Mouse (Mus musculus) CD4-positive helper T cell, adult 2 months (primary cell): ENCODE data around the gene Aff3.
"Not testable (repeated sequence)": the region's sequence is repeated elsewhere in the genome, so short reads cannot be mapped to it uniquely, and the experiment has no call there.

Source experiments
- DNase-seq: peaks from one replicate; pipeline ENCODE4 v3.0.0-alpha.2; 2012; ENCODE audit warnings: low read depth, missing footprints, low spot score

Gene Aff3

DNA sequence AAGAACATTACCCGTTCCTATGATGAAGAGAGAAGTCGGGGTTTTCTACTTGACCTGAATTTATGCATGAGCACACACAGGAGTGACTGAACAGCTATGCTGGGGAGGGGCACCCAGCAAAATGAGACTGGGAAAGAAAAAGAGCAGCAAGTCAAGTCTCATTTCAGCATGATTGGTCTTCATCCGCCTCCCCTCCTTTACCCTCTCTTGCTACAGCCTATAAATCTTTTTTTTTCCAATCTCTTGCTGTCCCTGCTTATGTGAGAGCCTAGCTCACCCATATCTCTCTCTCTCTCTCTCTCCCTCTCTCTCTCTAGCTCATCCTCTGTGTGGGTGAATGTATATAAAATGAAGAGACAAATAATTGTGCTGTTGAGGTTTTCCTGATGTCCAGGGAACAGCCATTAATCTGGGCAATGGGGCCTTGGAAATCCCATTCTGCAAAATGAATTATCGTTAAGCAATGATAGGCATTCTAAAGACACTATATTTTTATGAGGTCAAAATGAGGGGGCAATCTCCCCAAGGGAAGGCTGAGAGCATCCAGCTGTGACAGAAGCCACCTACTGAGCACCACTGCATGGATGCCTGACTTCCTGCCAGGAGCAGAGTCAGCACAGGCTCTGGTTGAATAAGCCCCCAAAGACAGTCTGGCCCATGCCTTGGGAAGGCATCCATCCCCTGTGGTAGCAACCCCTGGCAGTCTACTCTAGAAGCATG, 224.8 kb downstream of the Aff3 start:
- no peak for DNase-seq

DNA sequence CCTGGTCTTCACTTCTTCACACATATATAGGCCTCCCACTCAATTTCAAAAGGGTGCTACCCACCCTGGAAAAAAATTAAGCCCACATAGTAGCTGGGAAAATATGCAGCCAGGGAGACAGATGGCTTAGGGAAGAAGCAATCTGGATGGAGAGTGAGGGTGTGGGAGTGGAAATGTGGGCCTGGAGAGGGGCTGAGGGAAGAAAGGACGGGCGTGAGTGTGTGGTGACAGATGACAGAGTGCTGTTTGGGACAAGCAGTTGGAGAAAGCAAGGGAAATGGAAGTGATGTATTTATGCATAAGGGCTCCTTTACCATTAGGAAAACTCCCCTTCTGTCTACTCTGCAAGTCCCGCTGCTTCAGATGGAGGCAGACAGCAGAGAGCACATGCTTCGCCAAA, 226.3 kb downstream of the Aff3 start:
- DNase-seq = no peak

DNA sequence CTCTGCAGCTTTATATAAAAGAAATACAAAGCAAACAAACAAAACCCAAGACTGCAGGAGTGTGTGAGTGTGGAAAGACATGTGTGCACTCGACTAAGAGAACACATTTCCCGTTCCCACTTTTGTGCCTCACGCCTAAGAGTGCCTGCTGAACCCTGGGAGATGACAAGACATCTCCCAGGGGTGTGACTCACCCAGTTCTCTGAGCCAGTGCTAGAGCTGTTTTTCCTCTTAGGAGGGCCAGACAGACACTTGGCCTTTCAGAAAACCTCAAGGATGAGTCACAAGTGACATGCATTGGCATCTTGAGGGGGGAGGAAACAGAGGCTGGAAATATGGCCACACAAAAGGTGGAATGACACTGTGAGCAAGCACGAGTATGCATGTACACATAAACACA, 227.1 kb downstream of the Aff3 start:
- no peak for DNase-seq

DNA sequence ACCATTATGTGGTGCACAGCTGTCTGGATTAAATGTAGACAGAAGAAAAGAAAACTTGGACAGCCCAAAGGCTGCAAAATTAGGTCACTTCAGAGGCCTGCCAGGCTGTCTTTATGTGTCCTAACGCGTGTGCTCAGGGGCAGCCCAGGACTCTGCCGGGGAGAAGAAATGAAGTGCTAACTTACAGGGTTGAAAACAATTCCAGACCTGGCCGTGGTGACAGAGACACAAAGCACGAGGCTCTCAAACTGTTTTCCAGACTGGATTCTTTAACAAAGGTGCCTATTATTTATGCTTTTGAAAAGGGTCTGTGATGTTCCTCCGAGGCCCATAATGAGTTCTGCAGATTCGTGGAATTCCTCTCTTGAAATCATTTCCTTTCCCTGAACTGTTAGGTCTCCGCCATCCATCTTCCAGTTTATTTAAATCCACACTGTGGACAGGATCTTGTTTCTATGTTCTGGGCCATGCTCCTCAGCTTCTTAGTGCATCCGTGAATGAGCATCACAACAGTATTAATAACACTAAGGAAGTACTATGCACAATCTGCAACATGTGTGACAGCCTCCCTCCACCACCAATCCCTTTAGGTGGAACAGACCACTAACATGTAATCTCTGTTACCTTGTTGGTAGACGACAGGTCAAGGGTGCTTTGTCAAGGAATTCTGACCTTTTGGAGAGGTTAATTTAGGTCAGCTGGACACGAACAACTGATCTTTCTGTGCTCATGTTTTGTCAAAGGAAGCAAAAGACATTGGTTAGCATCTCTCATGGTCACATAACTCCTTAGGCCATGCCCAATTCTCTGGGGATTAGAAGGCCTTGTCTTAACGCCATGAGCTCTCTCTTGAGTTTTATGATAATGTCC, 228.0 kb downstream of the Aff3 start:
- no peak for DNase-seq

DNA sequence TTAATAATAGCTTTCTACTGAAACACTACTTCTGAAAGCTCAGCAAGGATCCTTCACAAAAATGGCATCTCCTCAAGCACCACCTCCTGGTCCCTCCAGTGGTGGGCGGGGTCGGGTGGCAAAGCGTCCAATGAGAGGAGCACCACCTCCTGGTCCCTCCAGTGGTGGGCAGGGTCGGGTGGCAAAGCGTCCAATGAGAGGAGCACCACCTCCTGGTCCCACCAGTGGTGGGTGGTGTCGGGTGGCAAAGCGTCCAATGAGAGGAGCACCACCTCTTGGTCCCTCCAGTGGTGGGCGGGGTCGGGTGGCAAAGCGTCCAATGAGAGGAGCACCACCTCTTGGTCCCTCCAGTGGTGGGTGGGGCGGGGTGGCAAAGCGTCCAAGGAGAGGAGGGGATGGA, 234.4 kb downstream of the Aff3 start:
- not testable (repeated sequence) for DNase-seq

DNA sequence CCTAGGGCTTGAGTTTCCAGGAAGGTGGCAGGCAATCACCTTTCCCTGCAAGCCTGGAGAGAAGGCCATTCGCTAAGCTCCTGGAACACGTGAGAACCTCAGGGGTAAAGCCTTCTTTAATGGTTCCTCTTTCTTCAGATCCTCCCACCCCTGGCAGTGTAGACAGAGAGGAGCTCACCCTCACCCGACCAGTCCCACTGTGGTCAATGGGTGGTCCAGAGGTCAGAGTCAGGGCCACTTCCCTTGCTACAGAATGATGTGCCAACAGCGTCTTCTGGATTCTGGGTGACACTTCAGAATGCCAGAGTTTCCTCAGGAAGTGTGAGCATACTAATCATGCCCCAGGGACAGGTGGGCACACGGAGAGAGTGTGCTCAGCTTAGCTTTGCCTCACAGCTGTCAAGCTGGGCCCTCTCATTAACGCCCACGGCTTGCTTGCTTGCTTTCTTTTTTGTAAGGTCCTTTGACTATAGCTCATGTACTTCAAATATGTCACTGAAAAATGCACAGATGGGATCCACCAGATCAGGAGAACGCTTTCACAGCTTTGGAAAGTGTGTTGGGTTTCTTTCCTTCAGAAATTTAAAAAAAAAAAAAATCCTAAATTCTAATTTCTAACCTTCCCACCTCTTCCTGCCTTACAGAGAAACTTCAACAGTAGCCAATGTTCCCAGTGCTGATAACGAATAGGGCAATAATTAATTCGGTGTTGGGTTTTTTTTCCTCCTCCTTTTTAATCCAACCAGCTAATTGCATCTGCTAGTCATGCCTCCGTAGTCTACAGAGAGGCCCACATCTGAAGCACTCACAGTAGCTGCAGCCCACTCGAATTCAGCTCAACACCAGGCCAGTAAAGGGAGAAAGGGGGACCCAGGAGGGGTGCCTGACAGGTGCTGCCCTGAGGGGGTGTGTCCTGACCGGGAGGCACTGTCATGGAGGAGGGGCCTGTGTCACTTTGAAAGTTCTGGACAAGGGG, 235.8 kb downstream of the Aff3 start:
- no peak for DNase-seq

DNA sequence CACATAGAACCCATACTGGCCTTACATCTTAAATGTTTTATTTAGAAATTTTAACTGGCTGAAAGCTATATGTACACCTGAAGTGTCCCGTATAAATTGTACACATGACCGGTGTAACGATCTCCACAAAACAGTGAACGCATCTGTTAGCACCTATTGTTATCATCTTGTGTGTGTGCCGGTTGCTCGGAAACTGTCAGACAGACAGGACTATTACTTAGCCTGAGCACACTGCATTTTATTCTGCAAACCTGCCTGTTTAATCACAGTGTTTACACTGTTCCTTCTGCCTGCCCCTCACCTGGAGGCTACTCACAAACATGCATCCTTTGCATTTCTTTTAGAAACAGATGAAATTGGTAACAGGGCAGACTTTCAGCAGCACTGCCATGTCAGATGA, 241.8 kb downstream of the Aff3 start:
- no peak for DNase-seq

DNA sequence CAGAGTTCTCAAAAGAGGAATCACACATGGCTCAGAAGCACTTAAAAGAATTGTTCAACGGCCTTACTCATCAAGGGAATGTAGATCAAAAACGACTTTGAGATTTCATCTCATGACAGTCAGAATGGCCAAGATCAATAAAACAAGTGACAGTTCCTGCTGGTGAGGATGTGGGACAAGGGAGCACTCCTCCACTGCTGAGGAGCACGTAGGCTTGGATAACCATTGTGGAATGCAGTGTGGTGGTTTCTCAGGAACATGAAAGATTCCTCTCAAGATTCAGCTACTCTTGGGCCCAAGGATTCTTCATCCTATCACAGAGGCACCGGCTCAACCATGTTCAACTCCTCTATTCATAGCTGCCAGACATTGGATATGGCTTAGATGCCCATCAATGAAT, 245.4 kb downstream of the Aff3 start:
- no peak for DNase-seq

DNA sequence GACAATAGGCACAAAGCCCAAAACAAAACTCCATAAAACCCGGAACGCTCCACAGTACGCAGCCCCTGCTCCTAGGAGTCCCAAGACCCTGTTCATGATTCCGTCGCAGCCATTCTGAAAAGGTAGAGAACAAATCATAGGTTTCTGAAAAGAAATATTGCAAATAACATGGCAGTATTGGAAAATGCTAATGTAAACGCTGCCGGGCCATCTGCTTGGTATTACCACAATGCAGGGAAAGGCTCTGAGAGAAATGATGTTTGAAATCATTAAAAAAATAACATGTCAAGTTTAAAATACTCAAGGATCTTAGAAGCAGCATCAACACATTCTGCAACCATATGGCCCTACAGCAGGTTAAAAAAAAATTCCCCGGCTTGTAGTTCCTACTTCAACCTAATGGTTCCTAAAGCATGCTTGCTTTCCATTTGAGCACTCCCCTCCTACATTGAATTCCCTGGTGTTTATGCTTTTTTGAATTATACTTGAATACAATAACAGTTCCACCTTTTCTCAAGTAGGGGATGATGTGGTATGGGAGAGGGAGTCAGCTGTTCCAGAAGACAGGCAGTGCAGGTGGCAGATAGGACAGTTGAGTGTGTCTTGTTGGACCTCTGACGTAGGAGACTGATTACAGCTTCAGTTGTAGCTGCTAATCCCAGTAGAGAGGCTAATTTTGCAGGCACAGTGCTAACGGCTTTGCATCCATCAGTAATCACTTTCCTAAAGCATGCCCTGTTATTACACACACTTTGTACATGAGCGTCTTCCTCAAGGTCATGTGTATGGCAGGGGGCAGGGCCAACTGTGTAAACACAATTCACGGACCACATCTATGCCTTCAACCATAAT, 246.3 kb downstream of the Aff3 start:
- DNase-seq = no peak

DNA sequence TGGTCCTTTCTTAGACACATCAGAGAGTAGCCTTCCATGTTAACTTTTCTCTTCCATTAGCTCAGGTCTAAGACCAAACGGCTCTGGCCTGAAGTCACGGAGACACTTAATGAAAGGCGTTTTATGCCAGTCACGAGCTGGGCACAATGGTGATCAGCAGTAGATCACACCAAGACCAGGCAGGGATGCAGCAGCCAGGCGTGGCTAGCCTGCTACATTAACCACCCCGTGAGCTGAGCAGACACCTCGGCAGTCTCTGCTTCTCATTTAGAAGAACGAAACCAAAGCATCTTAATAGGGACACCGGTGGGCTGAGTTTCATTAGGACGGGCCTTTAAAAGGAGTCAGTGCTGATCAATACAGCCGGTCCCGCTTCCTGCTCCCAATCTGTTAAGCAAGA, 247.6 kb downstream of the Aff3 start:
- DNase-seq = no peak

DNA sequence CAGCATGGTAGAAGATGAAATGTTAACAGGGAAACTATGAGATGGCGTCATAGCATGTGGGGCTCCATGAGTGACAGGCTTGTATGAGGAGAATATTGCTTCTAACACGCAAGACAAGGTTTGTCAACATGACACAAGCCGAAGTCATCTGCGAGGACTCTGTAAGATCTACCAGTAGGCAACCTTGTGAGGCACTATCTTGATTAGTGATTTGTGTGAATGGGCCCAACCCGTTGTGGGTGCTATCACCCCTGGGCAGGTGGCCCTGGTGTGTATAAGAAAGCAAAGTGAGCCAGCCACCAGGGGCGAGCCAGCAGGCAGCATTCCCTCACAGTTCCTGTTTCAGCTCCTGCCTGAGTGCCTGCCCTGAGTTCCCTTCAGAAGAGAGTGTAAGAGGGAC, 249.2 kb downstream of the Aff3 start:
- DNase-seq = no peak

DNA sequence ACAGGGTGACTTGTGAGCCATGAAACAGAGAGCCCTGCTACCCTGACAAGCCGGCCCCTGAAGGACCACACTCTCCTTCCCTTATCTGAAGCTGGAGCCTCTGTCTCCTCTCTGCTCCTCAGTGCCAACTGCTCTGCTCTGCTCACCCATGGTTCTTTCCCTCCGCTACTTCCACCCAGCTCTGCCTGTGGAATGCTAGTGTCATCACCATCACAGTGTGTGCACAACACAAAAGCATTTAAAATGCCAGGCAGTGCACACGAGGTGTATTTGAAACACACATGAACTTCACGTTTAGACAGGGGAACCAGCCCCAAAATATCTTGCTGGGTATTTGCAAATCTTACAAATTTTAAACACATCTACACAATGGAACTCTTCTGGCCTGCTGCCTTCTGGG, 253.6 kb downstream of the Aff3 start:
- DNase-seq = no peak

DNA sequence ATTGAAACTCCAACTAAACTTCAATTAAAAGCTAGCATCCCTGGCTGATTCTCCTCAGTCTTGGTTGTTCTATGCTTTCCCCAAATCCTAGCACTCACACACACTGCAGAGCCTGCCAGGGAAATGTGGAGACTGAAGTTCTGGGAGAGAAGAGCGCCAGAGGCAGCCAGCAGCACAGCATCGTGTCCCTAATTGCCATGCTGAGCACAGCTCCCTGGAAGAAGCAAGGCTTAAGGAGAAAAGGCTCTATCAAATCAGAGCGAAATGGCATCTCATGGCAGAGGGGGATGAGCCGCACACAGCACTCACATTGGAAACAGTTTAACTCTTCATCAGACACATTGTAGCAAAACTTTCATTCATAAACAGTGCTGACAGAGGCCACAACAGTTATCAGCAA, 254.3 kb downstream of the Aff3 start:
- DNase-seq = no peak

DNA sequence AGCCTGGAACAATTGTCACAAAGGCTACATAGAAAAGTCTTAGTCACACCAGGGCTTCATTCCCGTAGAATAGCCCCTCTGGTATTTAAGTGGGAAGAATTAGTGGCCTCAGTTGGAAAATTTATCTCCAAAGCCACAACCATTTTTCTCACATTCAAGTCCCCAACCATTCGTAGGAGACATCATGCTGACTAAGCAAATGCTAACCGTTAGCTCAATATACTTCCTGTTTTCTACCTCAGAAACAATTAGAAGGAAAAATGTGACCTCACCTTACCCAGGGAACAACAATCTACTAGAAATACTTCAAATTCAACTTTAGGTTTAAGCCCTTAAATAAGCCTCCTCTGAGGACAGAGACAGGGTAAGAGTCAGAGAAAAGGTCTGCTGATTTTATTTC, 256.5 kb downstream of the Aff3 start:
- no peak for DNase-seq

DNA sequence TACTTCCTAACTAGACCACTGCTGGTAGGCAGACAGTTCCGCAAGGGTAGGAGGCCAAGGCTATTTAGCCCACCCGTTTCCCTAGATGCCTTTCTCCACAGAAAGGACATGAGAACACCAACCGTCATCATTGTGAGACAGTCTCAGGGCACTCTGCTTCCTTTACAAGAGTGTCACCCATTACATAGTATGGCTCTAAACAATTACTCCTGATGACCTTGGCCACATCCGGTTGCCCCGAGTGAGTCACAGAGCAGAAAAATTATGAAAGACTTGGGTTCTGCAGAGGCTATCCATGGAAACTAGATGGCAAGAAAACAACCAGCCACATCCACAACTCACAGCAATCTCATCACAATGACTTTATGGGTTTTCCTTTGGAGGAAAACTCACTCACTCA, 261.0 kb downstream of the Aff3 start:
- DNase-seq = no peak

DNA sequence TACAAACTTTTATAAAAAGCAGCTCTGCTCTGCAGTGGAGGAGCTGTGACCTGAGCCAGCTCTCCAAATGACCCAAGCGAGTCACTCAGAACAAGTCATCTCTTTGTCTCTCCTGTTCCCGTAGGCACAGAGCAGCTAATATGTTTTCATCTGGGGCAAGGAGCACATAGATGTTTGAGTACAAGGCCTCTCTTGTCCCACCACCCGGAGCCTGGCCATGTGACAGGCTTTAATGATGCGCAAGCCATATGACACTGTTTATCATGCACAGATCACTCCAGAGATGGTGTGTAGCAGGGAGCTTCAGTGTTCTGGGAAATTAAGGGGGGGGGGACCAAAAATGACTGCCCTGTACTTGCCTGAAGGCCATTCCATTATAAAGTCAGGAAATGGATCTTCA, 262.9 kb downstream of the Aff3 start:
- DNase-seq = no peak

DNA sequence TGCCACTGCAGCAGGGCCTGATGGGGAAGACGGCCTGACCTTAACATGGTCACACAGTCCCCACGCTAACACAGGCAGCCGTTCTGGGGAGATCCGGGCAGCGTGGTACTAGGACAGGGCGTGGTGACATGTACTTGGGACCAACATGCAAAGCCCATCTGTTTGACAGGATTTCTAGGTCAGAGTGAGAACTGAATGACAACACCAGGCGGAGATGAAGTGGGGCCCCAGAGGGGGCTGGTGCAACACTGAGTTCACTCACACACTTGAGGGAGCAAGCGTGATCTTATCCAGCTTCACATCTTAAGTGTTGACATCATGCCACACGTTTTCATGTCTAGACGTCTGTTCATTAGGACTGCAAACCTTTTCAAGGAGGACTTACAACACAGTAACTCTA, 265.5 kb downstream of the Aff3 start:
- no peak for DNase-seq

DNA sequence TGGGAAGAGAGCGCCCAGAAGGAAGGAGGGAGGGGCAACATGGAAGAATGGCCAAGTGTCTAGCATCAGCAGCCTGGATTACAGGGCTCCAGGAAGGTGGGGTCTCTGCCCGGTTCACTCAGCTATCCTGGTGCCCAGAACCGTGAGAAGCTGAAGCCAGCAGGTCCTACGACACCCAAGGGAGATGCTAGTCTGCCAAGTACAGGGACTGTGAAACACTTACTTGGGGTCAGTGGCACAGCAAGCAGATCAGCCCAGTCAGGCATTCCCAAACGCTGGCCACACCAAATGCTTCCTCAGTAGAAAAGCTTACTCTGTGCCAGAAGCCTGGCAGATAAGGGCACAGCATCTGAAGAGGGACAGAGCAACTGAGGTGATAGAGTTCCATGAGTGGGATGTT, 266.2 kb downstream of the Aff3 start:
- no peak for DNase-seq

DNA sequence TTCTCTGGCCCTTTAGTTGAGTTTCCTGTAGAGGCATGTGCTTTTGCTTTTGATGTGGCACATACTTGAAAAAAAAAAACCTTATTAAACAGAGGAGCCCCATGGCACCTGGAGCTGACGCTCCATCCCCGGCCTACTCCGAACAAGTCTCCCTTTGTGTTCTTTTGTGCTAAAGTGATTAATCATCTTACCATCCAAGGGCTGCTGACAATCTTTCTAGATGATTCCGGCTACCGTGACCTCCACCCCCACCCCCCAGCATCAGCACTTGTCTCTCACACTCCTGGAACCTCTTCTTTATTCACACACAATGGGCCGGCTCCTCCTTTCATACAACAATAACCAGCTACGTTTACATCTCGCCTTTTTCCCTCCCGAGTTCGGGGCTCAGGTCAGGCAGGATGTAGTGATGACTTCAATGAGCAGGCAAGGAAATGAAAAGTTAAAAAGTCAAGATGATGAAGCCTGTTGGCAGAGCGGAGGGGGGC, 269.5 kb downstream of the Aff3 start:
- DNase-seq = peak; percentile 53

DNA sequence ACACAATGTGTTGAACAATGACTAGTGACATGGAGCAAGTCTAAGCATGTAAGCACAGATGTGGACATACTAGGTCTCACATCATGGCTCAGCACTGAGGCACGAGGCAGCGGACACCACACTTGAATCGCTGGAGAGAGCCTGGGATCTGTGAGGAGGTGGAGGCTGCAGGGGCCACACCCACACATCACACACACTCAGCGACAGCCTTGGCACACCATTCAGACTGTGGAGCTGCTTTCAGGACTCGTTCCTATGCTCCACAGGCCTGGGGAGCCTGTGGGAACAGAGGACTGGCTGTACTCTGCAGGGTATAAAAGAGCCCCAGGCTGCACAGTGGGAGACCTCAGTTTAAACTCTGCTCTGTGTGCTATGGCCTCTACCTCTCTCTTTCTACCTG, 270.3 kb downstream of the Aff3 start:
- DNase-seq = no peak

DNA sequence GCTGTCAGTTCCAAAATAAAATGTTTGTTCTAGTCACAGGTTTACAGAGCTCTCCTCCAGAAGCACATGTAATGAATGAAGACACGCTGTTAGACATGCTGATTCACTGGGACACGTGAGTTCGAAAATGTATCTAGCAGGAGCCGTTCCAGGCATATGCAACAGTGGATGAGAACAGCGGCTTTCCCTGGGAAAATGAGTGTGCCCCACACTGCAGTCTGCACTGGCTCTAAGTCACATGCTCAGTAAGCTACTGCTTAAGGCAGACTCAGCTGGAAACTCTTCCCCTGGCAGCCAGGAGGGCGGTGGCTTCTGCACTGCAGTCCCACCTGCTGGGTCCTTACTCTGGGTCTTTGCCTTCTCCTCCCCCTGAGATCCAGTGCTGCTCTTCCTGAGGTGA, 271.2 kb downstream of the Aff3 start:
- no peak for DNase-seq
